Mouse (Mus musculus) limb, embryonic 10.5 days (tissue): ENCODE data around the gene Dock8. TPM values are rescaled to one million over a fixed set of nuclear protein-coding genes. Genes with fewer than 3 reads are reported as not detected.

Source experiments
- DNase-seq: peaks from one replicate; pipeline ENCODE4 v3.0.0-alpha.2; 2017; ENCODE audit warnings: low spot score
- H3K27ac ChIP-seq: fragments of 300-500 bp; sonication (generic); 2 replicates; pipeline ENCODE4 v1.5.1; 2016; ENCODE audit warnings: mild to moderate bottlenecking
- H3K27me3 ChIP-seq: fragments of 300-500 bp; sonication (generic); 2 replicates; pipeline ENCODE4 v1.6.1; 2016; ENCODE audit warnings: low read depth, mild to moderate bottlenecking; ENCODE audit not compliant: poor library complexity, severe bottlenecking
- H3K36me3 ChIP-seq: fragments of 300-500 bp; sonication (generic); 2 replicates; pipeline ENCODE4 v1.6.1; 2016; ENCODE audit warnings: mild to moderate bottlenecking, moderate library complexity
- H3K4me1 ChIP-seq: fragments of 300-500 bp; sonication (generic); 2 replicates; pipeline ENCODE4 v1.6.1; 2016
- H3K4me3 ChIP-seq: fragments of 300-500 bp; sonication (generic); 2 replicates; pipeline ENCODE4 v1.5.1; 2016; ENCODE audit warnings: mild to moderate bottlenecking, moderate library complexity
- H3K9me3 ChIP-seq: fragments of 300-500 bp; sonication (generic); replicated peaks from 2 replicates; pipeline ENCODE4 v1.6.1; 2016; ENCODE audit warnings: mild to moderate bottlenecking
- WGBS: fragments of 180-500 bp; shearing (Covaris S2); methylation state at CpG from one replicate; pipeline ENCODE4 v1.1.7; 2016; 5-methylcytosine and 5-hydroxymethylcytosine counted together
- polyA plus RNA-seq: library from polyadenylated mRNA; unstranded; fragments of >200 nt; fragmentation: Nextera tagmentation; extraction: Ambion mirVana; gene quantifications from 2 replicates; pipeline ENCODE4 v1.2.1, GENCODE M21; 2016

Gene Dock8
- polyA plus RNA-seq, 1 experiment from 2014 or later: 1.2 TPM

DNA sequence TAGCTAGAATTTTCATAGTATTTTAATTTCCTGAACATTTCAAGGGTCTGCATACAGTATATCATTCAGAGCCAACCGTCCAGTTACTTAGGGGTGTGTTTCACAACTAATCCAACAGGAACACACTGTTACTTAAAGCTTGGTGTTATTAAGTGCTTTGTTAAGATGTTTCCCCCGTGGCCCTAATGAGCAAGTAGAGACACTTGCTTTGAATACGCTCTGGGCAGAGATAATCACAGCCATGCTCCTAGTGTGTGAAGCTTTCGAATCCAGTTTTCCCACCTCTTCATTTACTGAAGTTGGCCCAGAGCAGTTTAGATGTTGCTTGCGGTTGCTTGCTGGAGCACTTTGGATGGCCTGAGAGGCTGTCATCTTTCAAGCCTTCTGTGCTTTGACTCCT, 80.8 kb downstream of the Dock8 start:
- 82% methylated on average over 5 of the region's 5 CpGs for WGBS
- Histone ChIP-seq H3K27ac (no peak overlapping the region), H3K27me3 (no peaks in the 10 kb centered on the region), H3K4me1 (no peaks in the 10 kb centered on the region), H3K4me3 (no peak overlapping the region), H3K36me3 (no peaks in the 10 kb centered on the region), H3K9me3 (no peaks in the 10 kb centered on the region)
- no peak for DNase-seq

DNA sequence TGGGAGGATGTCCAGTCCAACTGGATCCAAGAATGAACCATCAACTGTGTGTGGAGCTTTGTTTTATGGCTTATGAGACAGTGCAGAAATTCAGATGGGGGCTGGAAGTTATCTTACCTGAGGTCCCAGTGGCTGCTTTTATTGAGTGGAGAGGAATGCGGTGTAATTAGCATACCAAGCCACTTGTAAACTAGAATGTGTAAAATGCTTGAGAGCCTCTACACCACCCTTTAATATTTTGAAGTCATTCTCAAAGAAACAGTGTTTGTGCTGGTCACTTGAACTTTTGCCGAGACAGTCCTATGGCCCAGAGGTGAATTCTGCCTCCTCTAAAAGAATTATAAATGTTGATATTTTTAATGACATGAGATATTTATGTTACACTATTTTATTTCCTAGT, 83.5 kb downstream of the Dock8 start:
- Histone ChIP-seq H3K27ac (no peak overlapping the region), H3K36me3 (no peaks in the 10 kb centered on the region), H3K4me1 (no peaks in the 10 kb centered on the region), H3K4me3 (no peak overlapping the region), H3K27me3 (no peaks in the 10 kb centered on the region), H3K9me3 (no peaks in the 10 kb centered on the region)
- DNase-seq: no peak
- 85% methylated on average over 2 of the region's 2 CpGs for WGBS

DNA sequence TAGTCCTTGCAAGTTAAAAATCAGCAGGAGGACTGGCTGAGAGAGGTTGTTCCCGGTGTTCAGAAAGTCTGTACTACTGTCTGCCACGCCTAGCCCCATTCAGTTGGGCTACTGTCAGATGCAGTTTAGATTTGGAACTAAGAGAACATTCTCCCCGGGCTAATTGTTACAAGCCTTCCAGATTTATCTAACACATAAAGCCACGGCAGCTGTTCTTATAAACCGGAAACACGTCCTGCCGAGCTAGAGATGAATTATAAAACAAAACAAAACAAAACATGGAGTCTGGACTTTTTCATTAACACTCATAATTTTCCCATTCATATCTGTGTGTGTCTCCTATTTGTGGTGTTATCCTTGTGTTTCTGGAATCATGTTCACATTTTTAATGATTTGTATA, 87.8 kb downstream of the Dock8 start:
- H3K4me1 ChIP-seq: no peaks in the 10 kb centered on the region
- no peak for DNase-seq
- no peak overlapping the region for H3K27ac ChIP-seq
- no peaks in the 10 kb centered on the region for H3K27me3 ChIP-seq
- no peaks in the 10 kb centered on the region for H3K36me3 ChIP-seq
- no peak overlapping the region for H3K4me3 ChIP-seq
- WGBS: 88% methylated on average over 7 of the region's 7 CpGs
- no peaks in the 10 kb centered on the region for H3K9me3 ChIP-seq

DNA sequence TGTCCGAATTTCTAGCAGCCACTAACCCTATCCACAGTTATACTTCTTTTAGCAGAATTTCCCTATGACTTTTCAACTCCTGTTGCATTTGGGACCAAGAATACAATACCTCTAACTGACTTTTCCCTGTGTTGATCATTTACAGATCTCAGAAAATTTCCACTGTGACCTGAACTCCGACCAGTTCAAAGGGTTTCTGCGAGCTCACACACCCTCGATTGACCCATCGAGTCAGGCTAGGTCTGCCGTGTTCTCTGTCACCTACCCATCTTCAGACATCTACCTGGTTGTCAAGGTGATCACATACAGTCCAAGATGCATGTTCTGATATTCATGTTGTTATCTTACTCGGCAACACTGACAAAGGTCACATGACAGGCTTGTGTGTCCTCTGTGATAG, 90.4 kb downstream of the Dock8 start:
- H3K4me3 ChIP-seq: no peak overlapping the region
- 94% methylated on average over 7 of the region's 7 CpGs for WGBS
- no peak for DNase-seq
- H3K36me3 ChIP-seq: no peaks in the 10 kb centered on the region
- no peaks in the 10 kb centered on the region for H3K4me1 ChIP-seq
- H3K27me3 ChIP-seq: no peaks in the 10 kb centered on the region
- H3K27ac ChIP-seq: no peak overlapping the region
- H3K9me3 ChIP-seq: no peaks in the 10 kb centered on the region

DNA sequence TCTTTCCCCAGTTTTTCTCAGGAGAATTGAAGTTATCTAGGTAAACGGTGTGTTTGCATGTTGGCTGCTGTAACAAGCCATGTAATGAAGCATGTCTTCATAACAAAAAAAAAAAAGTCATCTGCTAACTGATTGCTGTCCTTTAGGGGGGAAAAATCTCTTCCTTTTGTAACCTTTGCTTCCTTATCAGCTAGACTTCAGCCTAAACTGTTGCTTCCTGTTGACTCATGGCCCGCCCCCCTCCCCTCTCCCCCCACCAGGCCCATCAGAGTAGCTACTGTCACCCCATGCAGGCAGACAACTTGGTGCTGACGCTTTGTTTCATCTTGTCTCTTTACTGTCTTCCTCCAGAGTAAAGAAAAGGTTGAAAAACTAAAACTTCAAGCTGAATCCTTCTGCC, 95.8 kb downstream of the Dock8 start:
- DNase-seq: no peak
- no peak overlapping the region for H3K4me3 ChIP-seq
- H3K27ac ChIP-seq: no peak overlapping the region
- 0 out of 2 replicates have a peak, but pooled peaks cover 3% of the 10 kb centered on the region for H3K27me3 ChIP-seq
- H3K36me3 ChIP-seq: no peaks in the 10 kb centered on the region
- no peaks in the 10 kb centered on the region for H3K9me3 ChIP-seq
- WGBS: 39% methylated on average over 3 of the region's 3 CpGs
- peaks cover 11% of the 10 kb centered on the region for H3K4me1 ChIP-seq

DNA sequence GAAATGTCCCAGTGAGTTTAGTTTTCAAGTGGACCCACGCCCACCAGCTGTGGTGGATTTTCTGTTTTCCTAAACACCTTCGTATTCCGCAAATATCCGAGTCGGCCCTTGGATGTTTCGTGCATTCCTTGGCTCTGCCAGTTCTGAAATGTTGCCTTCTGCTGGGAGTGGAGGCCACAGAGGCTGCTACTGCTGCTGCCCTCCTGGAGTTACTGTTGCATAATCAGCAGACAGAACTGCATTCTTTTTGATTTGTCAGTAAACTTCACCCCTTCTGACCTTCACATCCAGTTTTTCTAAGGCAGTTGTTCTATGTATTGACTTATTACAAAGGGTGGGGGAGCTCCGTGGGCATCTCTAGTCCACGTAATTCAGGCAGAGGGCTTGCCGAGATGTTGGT, 97.0 kb downstream of the Dock8 start:
- Histone ChIP-seq H3K9me3 (no peaks in the 10 kb centered on the region), H3K4me3 (no peak overlapping the region), H3K36me3 (no peaks in the 10 kb centered on the region), H3K4me1 (peaks cover 11% of the 10 kb centered on the region), H3K27ac (no peak overlapping the region), H3K27me3 (0 out of 2 replicates have a peak, but pooled peaks cover 3% of the 10 kb centered on the region)
- no peak for DNase-seq
- 86% methylated on average over 9 of the region's 9 CpGs for WGBS

DNA sequence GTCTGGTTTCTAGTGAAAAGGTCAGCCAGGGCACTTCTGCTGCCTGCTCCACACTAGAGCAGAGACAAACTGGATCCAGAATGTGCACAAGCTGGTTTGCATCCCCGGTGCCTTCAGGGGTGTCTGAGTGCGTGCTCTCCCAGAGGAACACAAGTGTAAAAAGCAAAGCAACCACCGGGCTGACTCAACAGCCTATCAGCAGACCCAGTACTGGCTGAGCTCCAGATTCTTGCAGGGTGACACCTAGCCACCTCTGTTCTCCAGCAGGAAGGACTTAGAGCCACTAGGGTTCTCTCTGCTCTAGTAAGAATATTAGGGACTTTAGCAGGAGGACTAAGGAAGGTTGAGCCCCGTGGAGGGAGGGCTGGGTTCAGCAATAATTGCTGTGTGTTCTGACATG, 97.7 kb downstream of the Dock8 start:
- H3K27me3 ChIP-seq: 0 out of 2 replicates have a peak, but pooled peaks cover 3% of the 10 kb centered on the region
- no peak overlapping the region for H3K27ac ChIP-seq
- WGBS: 64% methylated on average over 4 of the region's 4 CpGs
- H3K4me3 ChIP-seq: no peak overlapping the region
- peaks cover 11% of the 10 kb centered on the region for H3K4me1 ChIP-seq
- H3K9me3 ChIP-seq: no peaks in the 10 kb centered on the region
- H3K36me3 ChIP-seq: no peaks in the 10 kb centered on the region
- no peak for DNase-seq

DNA sequence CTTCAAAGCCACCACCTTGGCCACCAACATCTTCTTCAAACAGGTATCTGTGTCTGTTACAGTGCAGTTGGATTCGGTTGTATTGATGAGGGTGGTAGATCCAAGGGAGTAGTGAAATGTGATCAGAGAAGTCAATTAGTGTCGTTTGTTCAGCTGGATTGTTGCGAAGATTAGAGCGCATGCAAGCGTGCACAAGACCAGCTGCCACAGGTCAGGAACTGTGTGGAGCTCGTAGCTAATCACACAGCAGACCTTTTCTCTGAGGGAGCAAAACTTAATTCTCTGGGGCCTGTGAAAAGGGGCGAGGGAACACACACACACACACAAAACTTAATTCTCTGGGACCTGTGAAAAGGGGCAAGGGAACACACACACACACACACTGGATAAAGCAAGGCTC, 98.2 kb downstream of the Dock8 start:
- 54% methylated on average over 7 of the region's 7 CpGs for WGBS
- Histone ChIP-seq H3K36me3 (no peaks in the 10 kb centered on the region), H3K4me3 (no peak overlapping the region), H3K4me1 (peaks cover 11% of the 10 kb centered on the region), H3K27ac (no peak overlapping the region), H3K9me3 (no peaks in the 10 kb centered on the region), H3K27me3 (0 out of 2 replicates have a peak, but pooled peaks cover 3% of the 10 kb centered on the region)
- DNase-seq: no peak

DNA sequence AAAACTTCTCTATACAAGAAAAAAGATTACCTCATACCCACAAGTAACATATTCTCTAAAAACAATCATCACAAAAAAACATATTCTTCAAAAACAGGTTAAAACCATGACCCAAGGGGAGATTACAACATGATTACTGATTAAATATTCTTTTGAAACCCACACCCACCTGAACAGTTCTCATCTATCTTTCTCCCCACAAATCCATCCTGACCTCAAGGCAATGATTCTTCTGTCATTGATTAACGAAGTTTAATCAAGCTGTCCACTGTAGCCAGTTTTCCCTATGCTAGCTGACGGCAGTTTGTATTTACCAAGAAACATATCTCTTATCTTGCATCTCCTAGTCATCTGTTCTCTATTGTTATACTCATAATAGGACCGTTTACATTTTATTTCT, 98.6 kb downstream of the Dock8 start:
- DNase-seq: no peak
- no peaks in the 10 kb centered on the region for H3K9me3 ChIP-seq
- WGBS: 80% methylated on average over 3 of the region's 3 CpGs
- H3K4me1 ChIP-seq: peaks cover 11% of the 10 kb centered on the region
- no peaks in the 10 kb centered on the region for H3K36me3 ChIP-seq
- no peak overlapping the region for H3K27ac ChIP-seq
- H3K27me3 ChIP-seq: 0 out of 2 replicates have a peak, but pooled peaks cover 3% of the 10 kb centered on the region
- no peak overlapping the region for H3K4me3 ChIP-seq

DNA sequence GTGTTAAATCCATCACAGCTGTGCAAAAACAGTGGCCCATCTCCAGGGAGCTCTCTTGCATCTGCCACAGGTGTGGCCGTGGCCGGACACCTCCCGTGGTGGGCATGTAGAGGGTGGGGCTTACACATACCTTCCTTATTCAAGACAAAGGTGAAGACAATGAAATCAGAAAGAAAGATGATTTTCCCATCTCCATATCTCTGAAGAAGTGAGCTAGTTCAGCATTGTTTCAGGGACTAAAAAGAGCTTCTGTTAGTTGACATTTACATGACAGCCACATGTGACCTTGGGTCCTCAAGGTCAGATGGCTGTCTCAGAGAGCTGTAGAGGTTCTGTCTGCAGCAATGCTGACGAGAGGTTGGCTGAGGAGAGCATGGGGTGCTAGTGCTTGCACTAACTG, 99.6 kb downstream of the Dock8 start:
- Histone ChIP-seq H3K27ac (no peak overlapping the region), H3K9me3 (no peaks in the 10 kb centered on the region), H3K27me3 (0 out of 2 replicates have a peak, but pooled peaks cover 3% of the 10 kb centered on the region), H3K4me1 (peaks cover 11% of the 10 kb centered on the region), H3K4me3 (no peak overlapping the region), H3K36me3 (no peaks in the 10 kb centered on the region)
- 88% methylated on average over 4 of the region's 4 CpGs for WGBS
- DNase-seq: no peak

DNA sequence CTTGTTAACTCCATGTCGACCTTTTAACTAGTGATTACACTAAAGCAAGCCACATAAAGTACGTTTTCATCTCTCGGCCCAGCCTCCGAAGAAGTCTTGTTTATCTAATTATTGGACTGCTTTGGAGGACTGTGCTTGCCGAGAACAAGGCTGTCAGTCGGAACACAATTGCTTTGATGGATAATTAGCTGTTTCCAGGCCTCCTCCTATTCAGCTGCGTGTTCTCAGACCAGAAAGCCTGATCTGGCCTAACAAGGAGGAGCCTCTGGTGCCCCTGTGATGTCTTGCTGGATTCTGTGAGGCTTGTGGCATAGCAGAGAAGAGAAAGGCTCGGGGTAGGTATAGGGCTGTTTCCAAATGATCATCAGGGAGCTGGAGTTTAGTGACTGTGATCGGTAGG, 106.3 kb downstream of the Dock8 start:
- Histone ChIP-seq H3K27ac (no peak overlapping the region), H3K36me3 (no peaks in the 10 kb centered on the region)
- WGBS: 42% methylated on average over 9 of the region's 9 CpGs

DNA sequence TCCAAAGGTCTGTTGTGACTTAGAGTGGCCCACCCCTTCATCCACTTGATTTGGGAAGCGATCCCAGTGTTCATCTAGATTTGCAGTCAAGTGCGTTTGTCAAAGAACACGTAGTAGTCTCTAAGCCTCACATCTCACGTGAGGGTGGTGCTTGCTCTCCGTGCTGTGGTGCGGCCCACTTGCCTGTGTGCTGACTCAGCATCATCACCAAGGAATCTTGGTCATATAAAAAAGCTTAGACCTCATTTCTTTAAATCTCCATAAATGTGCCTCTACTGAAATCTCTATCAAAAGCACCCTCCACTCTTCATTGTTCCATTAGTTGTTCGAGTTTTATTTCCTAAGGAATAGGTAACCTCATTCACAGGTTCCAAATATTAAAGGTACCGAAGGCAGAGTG, 107.0 kb downstream of the Dock8 start:
- no peaks in the 10 kb centered on the region for H3K27me3 ChIP-seq
- WGBS: 92% methylated on average over 8 of the region's 8 CpGs
- no peaks in the 10 kb centered on the region for H3K36me3 ChIP-seq
- peaks cover 8% of the 10 kb centered on the region for H3K4me1 ChIP-seq
- DNase-seq: no peak
- no peaks in the 10 kb centered on the region for H3K9me3 ChIP-seq
- no peak overlapping the region for H3K4me3 ChIP-seq
- no peak overlapping the region for H3K27ac ChIP-seq

More for the DNA sequence above, 106.3 kb downstream of the Dock8 start:
- Histone ChIP-seq H3K9me3 (no peaks in the 10 kb centered on the region), H3K27me3 (no peaks in the 10 kb centered on the region), H3K4me1 (peaks cover 8% of the 10 kb centered on the region), H3K4me3 (no peak overlapping the region)
- no peak for DNase-seq

DNA sequence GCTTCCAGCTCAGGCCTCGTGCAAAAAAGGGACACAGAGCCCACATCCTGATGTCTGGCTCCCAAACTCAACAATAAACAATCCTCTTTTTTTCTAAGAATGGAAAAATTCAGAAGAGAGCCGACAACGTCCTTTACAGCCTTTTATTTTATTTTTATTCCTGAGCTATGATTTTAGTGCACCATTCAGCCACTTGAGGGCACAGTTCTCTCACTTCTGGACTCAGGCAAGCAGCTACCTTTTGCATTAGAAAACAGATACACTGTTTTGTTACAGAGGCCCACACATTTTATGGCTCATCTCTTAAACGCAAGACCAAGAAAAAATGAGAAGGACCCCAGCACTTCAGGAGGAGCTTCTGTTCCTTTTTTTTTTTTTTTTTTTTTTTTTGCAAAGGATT, 108.1 kb downstream of the Dock8 start:
- 60% methylated on average over 4 of the region's 4 CpGs for WGBS
- Histone ChIP-seq H3K4me1 (peaks cover 8% of the 10 kb centered on the region), H3K27me3 (no peaks in the 10 kb centered on the region), H3K4me3 (no peak overlapping the region), H3K36me3 (no peaks in the 10 kb centered on the region), H3K27ac (no peak overlapping the region), H3K9me3 (no peaks in the 10 kb centered on the region)
- no peak for DNase-seq

DNA sequence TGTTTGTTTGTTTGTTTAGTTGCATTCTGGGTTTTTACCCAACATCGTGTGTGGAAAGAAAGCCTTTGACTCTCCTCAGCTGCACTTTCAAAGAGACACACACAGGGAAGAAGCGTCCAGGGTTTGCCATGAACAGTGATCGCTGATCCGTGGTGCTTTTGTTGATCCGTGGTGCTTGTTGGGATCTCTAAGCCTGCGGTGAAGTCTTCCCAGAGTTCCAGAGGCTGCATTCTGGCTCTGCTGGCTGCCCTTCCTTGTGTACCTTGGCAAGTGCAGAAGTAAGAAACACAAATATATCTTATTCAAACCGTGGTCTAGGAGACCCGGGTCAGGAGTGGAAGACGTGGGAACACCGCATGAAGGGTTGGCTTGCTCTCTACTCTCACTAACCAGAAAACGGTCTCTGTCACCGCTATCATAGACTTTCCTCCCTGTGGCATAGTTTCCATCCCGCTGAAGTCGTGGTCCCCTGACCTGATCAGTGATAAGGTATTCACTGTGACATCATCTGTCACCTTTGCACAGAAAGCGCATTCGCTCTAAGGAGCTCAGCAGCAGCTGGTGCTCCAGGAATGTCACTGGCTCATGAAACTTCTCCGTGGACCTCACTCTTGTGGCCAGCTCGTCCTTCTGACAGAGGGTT, 112.4 kb downstream of the Dock8 start:
- Histone ChIP-seq H3K9me3 (no peaks in the 10 kb centered on the region), H3K4me3 (no peak overlapping the region), H3K4me1 (peaks cover under 1% of the 10 kb centered on the region; the same call in 1 of the 2 replicates), H3K36me3 (no peaks in the 10 kb centered on the region), H3K27me3 (no peaks in the 10 kb centered on the region), H3K27ac (no peak overlapping the region)
- WGBS: 89% methylated on average over 18 of the region's 18 CpGs
- DNase-seq: no peak
